Mouse (Mus musculus): ENCODE data around the gene 4932438H23Rik.

The 4932438H23Rik gene

GRCm38 (mm10) chr16:91095022-91095421 is at the start of gene 4932438H23Rik:
Gene 4932438H23Rik (minus strand): TSS chr16:91095122.
- DNase-seq: no peak

GRCm38 (mm10) chr16:91140991-91141630 is 46.2 kb upstream of the 4932438H23Rik start:
- no peak for DNase-seq

- DNase-seq: peak; percentile 43 to 46
Observed at GRCm38 (mm10) chr16:91140457-91140856, 45.5 kb upstream of the 4932438H23Rik start.

- peak in 1 of 2 experiments; percentile 2 for DNase-seq
Observed at GRCm38 (mm10) chr16:91140056-91140455, 45.1 kb upstream of the 4932438H23Rik start.

- peak; percentile 5 to 35 for DNase-seq
Observed at GRCm38 (mm10) chr16:91139481-91139880, 44.6 kb upstream of the 4932438H23Rik start.

GRCm38 (mm10) chr16:91138736-91139135 is 43.8 kb upstream of the 4932438H23Rik start:
- no peak for DNase-seq

- no peak for DNase-seq
Observed at GRCm38 (mm10) chr16:91138151-91138550, 43.2 kb upstream of the 4932438H23Rik start.

- DNase-seq: no peak
Observed at GRCm38 (mm10) chr16:91136607-91137006, 41.7 kb upstream of the 4932438H23Rik start.

- no peak for DNase-seq
Observed at GRCm38 (mm10) chr16:91129916-91130315, 35.0 kb upstream of the 4932438H23Rik start.

- DNase-seq: no peak
Observed at GRCm38 (mm10) chr16:91128431-91128830, 33.5 kb upstream of the 4932438H23Rik start.

GRCm38 (mm10) chr16:91126734-91127524 is 32.0 kb upstream of the 4932438H23Rik start:
- no peak for DNase-seq

GRCm38 (mm10) chr16:91124256-91124655 is 29.3 kb upstream of the 4932438H23Rik start:
- DNase-seq: no peak

- no peak for DNase-seq
Observed at GRCm38 (mm10) chr16:91123821-91124220, 28.9 kb upstream of the 4932438H23Rik start.

- no peak for DNase-seq
Observed at GRCm38 (mm10) chr16:91119879-91120278, 25.0 kb upstream of the 4932438H23Rik start.

GRCm38 (mm10) chr16:91116696-91117095 is 21.8 kb upstream of the 4932438H23Rik start:
- no peak for DNase-seq

GRCm38 (mm10) chr16:91116006-91116405 is 21.1 kb upstream of the 4932438H23Rik start:
- DNase-seq: no peak

GRCm38 (mm10) chr16:91110999-91111535 is 16.1 kb upstream of the 4932438H23Rik start:
- DNase-seq: no peak

- DNase-seq: no peak
Observed at GRCm38 (mm10) chr16:91107608-91108007, 12.7 kb upstream of the 4932438H23Rik start.

- DNase-seq: no peak
Observed at GRCm38 (mm10) chr16:91105481-91106051, 10.6 kb upstream of the 4932438H23Rik start.

- DNase-seq: no peak
Observed at GRCm38 (mm10) chr16:91104821-91105480, 10.0 kb upstream of the 4932438H23Rik start.

- DNase-seq: no peak
Observed at GRCm38 (mm10) chr16:91103386-91103785, 8.5 kb upstream of the 4932438H23Rik start.

GRCm38 (mm10) chr16:91100484-91100883 is 5.6 kb upstream of the 4932438H23Rik start:
- DNase-seq: no peak

All from cerebellum, postnatal 14 days (tissue).